Mouse (Mus musculus) lung, adult 2 months (tissue): ENCODE measurements around the gene Naa80.

Source experiments
- CTCF ChIP-seq: fragments of 200-500 bp; IDR thresholded peaks from 2 replicates; pipeline ENCODE4 v1.5.1; 2011; ENCODE audit warnings: mild to moderate bottlenecking, low read length, control low read depth; ENCODE audit not compliant: insufficient read depth
- POLR2A ChIP-seq: fragments of 200-500 bp; IDR thresholded peaks from 2 replicates; pipeline ENCODE4 v1.6.1; 2011; ENCODE audit warnings: low read depth, mild to moderate bottlenecking, control low read depth, low read length, borderline replicate concordance; ENCODE audit errors: extremely low read depth

- TF ChIP-seq POLR2A, result no peak
- TF ChIP-seq CTCF, result no peak
These were observed 23.0 kb upstream of the Naa80 start for GRCm38 (mm10) chr9:107555701-107556100.
